Mouse (Mus musculus): ENCODE data around the gene Samd1. TPM values are rescaled to one million over a fixed set of nuclear protein-coding genes. Genes with fewer than 3 reads are reported as not detected.
A peak's percentile ranks its signal among the peaks of the same experiment; 100 is the strongest.

Samd1 gene
- polyA plus RNA-seq, 1 experiment from 2014 or later, result 10.3 TPM

- no peak overlapping the region for H3K4me2 ChIP-seq (replicated peaks)
- H3K27me3 ChIP-seq, result peaks cover 37% of the 10 kb centered on the region
- no peak for ATAC-seq (ENCODE audit: insufficient number of reproducible peaks, low FRiP score, low TSS enrichment, low read depth)
Observed at GRCm38 (mm10) chr8:84015833-84016232, 18.4 kb downstream of the Samd1 start.

DNA sequence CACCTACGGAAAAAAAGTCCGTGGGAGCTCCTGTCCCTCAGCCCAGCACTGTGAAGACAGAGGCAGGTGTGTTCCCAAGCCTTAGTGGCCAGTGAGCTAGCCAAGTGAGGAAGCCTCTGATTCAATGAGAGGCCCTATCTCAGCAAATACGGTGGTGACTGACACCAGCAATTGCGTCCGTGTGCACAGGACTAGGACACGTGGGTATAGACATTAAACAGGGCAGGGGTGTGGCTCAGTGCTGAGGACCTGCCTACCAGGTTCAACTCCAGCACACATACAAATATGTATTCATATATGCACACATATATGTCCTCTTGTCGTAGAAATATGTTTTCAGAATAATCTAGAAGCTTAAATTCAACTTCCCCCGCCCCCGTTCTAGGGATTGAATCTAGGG, 22.3 kb downstream of the Samd1 start:
- no peak for ATAC-seq (ENCODE audit: insufficient number of reproducible peaks, low FRiP score, low TSS enrichment, low read depth)
- 77% methylated on average over 9 of the region's 9 CpGs for WGBS

More at GRCm38 (mm10) chr8:84015833-84016232, 18.4 kb downstream of the Samd1 start:
- 92% methylated on average over 5 of the region's 5 CpGs for WGBS
- Histone ChIP-seq H3K27ac (replicated peaks) (no peak overlapping the region), H3K4me1 (peaks cover 20% of the 10 kb centered on the region), H3K9me3 (replicated peaks) (no peaks in the 10 kb centered on the region), H3K36me3 (no peaks in the 10 kb centered on the region), H3K9ac (no peak overlapping the region), H3K4me3 (replicated peaks) (no peak overlapping the region)

GRCm38 (mm10) chr8:84021096-84021495, 23.6 kb downstream of the Samd1 start, which contains the start of gene Palm3:
Palm3 (plus strand) TSS chr8:84021471.
- H3K27ac ChIP-seq (replicated peaks), result no peak within 1 kb of the TSS
- H3K9ac ChIP-seq, result no peak within 1 kb of the TSS
- H3K4me2 ChIP-seq (replicated peaks), result peak within 1 kb of the TSS; percentile 32
- no peaks in the 10 kb centered on the region for H3K9me3 ChIP-seq (replicated peaks)
- no peak within 1 kb of the TSS for H3K4me3 ChIP-seq (replicated peaks)
- peaks cover 12% of the 10 kb centered on the region; the same call in 1 of the 2 replicates for H3K4me1 ChIP-seq
- peak; percentile 63; the same call in 1 of the 2 replicates for ATAC-seq (ENCODE audit: insufficient number of reproducible peaks, low FRiP score, low TSS enrichment, low read depth)
- WGBS, result 13% methylated on average over 17 of the region's 18 CpGs
- H3K27me3 ChIP-seq, result peaks cover 17% of the 10 kb centered on the region; the same call in 1 of the 2 replicates
- H3K36me3 ChIP-seq, result no peaks in the 10 kb centered on the region

More for the DNA sequence above, 22.3 kb downstream of the Samd1 start:
- H3K27me3 ChIP-seq, result peaks cover 15% of the 10 kb centered on the region; the same call in 1 of the 2 replicates
- no peak overlapping the region for H3K4me2 ChIP-seq (replicated peaks)
- H3K9ac ChIP-seq, result no peak overlapping the region
- H3K36me3 ChIP-seq, result no peaks in the 10 kb centered on the region
- H3K4me3 ChIP-seq (replicated peaks), result no peak overlapping the region
- no peaks in the 10 kb centered on the region for H3K9me3 ChIP-seq (replicated peaks)
- H3K27ac ChIP-seq (replicated peaks), result no peak overlapping the region
- H3K4me1 ChIP-seq, result peaks cover 7% of the 10 kb centered on the region; the same call in 1 of the 2 replicates

GRCm38 (mm10) chr8:84021569-84021968, 24.1 kb downstream of the Samd1 start:
- Histone ChIP-seq H3K4me1 (peaks cover 17% of the 10 kb centered on the region; the same call in 1 of the 2 replicates), H3K9ac (no peak overlapping the region), H3K9me3 (replicated peaks) (no peaks in the 10 kb centered on the region), H3K4me2 (replicated peaks) (peak overlapping the region; percentile 32), H3K27ac (replicated peaks) (no peak overlapping the region), H3K36me3 (no peaks in the 10 kb centered on the region), H3K4me3 (replicated peaks) (no peak overlapping the region), H3K27me3 (peaks cover 18% of the 10 kb centered on the region; the same call in 1 of the 2 replicates)
- WGBS, result 43% methylated on average over 12 of the region's 12 CpGs
- ATAC-seq (ENCODE audit: insufficient number of reproducible peaks, low FRiP score, low TSS enrichment, low read depth), result no peak

DNA sequence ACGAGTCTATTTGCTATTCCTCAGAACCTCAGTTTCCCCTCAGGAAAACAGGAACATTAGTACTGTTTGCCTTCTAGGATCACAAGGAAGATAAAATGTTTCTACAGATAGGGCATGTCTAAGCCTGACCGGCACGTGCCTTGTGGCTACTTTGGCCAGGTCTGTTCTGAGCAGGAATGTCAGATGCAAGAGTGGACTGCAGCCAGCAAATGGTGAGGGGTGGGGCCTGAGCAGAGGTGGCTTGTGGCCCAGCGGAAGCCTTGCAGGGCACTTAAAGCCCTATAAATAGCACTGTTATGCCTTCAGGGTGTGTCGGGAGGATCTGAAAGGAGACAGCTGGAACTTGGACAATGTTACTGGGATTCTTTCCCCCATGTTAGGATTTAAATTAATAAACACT, 25.6 kb downstream of the Samd1 start:
- H3K4me2 ChIP-seq (replicated peaks), result no peak overlapping the region
- H3K27ac ChIP-seq (replicated peaks), result no peak overlapping the region
- 19% methylated on average over 5 of the region's 5 CpGs for WGBS
- no peaks in the 10 kb centered on the region for H3K36me3 ChIP-seq
- no peak overlapping the region for H3K4me3 ChIP-seq (replicated peaks)
- H3K4me1 ChIP-seq, result peaks cover 23% of the 10 kb centered on the region
- peaks cover 27% of the 10 kb centered on the region; the same call in 1 of the 2 replicates for H3K27me3 ChIP-seq
- ATAC-seq (ENCODE audit: insufficient number of reproducible peaks, low FRiP score, low TSS enrichment, low read depth), result no peak
- H3K9ac ChIP-seq, result no peak overlapping the region
- H3K9me3 ChIP-seq (replicated peaks), result no peaks in the 10 kb centered on the region

DNA sequence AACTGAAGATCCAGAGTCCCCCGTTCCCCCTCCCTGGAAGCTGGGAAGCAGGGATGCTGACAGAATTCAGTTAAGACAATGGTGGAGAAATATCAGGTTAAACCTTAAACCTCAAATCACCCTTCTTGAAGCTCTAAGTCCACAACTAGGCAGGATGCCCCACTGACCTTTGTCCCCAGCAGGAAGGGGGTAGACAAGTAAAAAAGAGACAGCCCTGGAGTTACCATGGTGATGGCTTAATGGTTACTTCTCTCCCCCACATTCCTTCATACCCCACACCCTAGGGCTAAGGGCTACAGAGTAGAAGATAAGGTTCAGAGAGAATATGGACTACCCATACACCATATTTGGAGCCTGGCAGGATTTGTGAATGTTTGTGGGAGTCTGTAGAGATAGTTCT, 26.2 kb downstream of the Samd1 start:
- Histone ChIP-seq H3K4me1 (peaks cover 23% of the 10 kb centered on the region), H3K4me3 (replicated peaks) (no peak overlapping the region), H3K4me2 (replicated peaks) (no peak overlapping the region), H3K9me3 (replicated peaks) (no peaks in the 10 kb centered on the region), H3K9ac (no peak overlapping the region), H3K36me3 (no peaks in the 10 kb centered on the region), H3K27me3 (peaks cover 27% of the 10 kb centered on the region; the same call in 1 of the 2 replicates), H3K27ac (replicated peaks) (no peak overlapping the region)
- WGBS, result 51% methylated on average over 1 of the region's 1 CpGs
- ATAC-seq (ENCODE audit: insufficient number of reproducible peaks, low FRiP score, low TSS enrichment, low read depth), result no peak

DNA sequence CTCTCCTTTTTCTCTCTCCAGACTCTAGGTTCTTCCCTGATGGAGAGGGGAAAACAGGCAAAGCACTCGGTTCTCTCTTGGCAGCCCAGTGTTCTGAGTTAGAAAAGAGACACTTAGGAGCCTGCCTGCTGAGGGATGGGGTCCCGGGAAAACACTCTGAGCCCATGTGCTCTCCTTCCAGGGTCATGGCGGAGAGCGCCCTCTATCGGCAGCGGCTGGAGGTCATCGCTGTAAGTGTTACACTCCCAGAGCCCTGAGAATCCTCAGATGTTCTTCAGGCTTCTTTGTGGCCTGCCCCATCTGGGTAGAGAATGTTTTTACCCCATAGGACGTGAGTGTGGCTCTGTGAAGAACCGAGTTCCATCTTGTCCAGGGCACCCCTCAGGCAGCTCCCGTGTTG, 26.7 kb downstream of the Samd1 start:
- WGBS, result 17% methylated on average over 10 of the region's 10 CpGs

DNA sequence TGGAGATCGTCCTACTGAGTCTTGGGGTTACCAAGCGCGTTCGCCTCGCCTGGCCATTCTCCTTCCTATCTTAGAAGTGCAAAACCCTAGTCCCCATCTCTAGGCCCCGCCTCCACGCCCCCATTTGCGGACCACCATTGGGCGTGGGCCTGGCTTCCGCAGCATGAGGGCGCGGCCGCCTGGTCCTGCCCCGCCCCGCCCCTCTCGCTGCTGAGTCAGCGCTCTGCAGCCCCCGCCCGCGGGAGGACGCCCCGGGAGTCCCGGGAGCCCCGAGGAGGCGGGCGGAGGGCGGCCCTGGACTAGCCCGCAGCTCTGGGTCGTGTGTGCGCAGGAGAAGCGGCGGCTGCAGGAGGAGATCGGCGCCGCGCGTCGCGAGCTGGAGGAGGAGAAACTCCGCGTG, 28.4 kb downstream of the Samd1 start:
- Histone ChIP-seq H3K27me3 (peaks cover 22% of the 10 kb centered on the region; the same call in 1 of the 2 replicates), H3K9ac (peak overlapping the region; percentile 35), H3K4me3 (replicated peaks) (peak overlapping the region; percentile 49), H3K27ac (replicated peaks) (no peak overlapping the region), H3K9me3 (replicated peaks) (no peaks in the 10 kb centered on the region), H3K4me2 (replicated peaks) (peak overlapping the region; percentile 85), H3K36me3 (no peaks in the 10 kb centered on the region), H3K4me1 (peaks cover 23% of the 10 kb centered on the region)
- peak; percentile 71 for ATAC-seq (ENCODE audit: insufficient number of reproducible peaks, low FRiP score, low TSS enrichment, low read depth)
- under 1% methylated on average over 41 of the region's 41 CpGs for WGBS

More for the DNA sequence above, 26.7 kb downstream of the Samd1 start:
- no peak overlapping the region for H3K4me3 ChIP-seq (replicated peaks)
- no peak overlapping the region for H3K4me2 ChIP-seq (replicated peaks)
- no peaks in the 10 kb centered on the region for H3K9me3 ChIP-seq (replicated peaks)
- ATAC-seq (ENCODE audit: insufficient number of reproducible peaks, low FRiP score, low TSS enrichment, low read depth), result no peak
- H3K27ac ChIP-seq (replicated peaks), result no peak overlapping the region
- peaks cover 27% of the 10 kb centered on the region; the same call in 1 of the 2 replicates for H3K27me3 ChIP-seq
- no peak overlapping the region for H3K9ac ChIP-seq
- peaks cover 23% of the 10 kb centered on the region for H3K4me1 ChIP-seq
- H3K36me3 ChIP-seq, result no peaks in the 10 kb centered on the region

DNA sequence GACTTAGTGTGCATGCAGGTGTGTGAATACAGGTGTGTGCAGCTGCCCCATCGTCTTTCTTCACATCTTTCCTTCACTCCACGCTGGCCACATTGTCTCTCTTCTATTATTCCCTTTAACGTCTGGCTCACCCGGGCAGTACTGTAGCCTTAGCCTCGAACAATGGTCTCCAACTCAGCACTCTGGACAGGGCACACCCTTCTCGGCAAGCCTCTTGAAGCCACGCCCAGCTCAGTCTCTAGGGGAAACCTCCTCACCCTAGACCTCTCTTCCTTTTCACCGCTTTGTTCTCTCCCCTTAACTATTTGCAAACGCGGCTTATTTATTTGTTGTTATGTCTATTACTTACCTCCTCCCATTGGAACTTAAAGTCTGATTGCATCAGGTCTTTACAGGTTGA, 30.0 kb downstream of the Samd1 start:
- H3K36me3 ChIP-seq, result no peaks in the 10 kb centered on the region
- no peak for ATAC-seq (ENCODE audit: insufficient number of reproducible peaks, low FRiP score, low TSS enrichment, low read depth)
- H3K4me3 ChIP-seq (replicated peaks), result no peak overlapping the region
- H3K9me3 ChIP-seq (replicated peaks), result no peaks in the 10 kb centered on the region
- peaks cover 13% of the 10 kb centered on the region; the same call in 1 of the 2 replicates for H3K27me3 ChIP-seq
- H3K27ac ChIP-seq (replicated peaks), result no peak overlapping the region
- no peak overlapping the region for H3K9ac ChIP-seq
- H3K4me2 ChIP-seq (replicated peaks), result no peak overlapping the region
- WGBS, result 14% methylated on average over 10 of the region's 10 CpGs
- peaks cover 16% of the 10 kb centered on the region for H3K4me1 ChIP-seq

- WGBS, result 87% methylated on average over 5 of the region's 5 CpGs
- Histone ChIP-seq H3K4me3 (replicated peaks) (no peak overlapping the region), H3K27ac (replicated peaks) (no peak overlapping the region), H3K4me2 (replicated peaks) (no peak overlapping the region), H3K27me3 (peaks cover 13% of the 10 kb centered on the region; the same call in 1 of the 2 replicates), H3K9ac (no peak overlapping the region), H3K4me1 (peaks cover 16% of the 10 kb centered on the region), H3K36me3 (no peaks in the 10 kb centered on the region), H3K9me3 (replicated peaks) (no peaks in the 10 kb centered on the region)
- no peak for ATAC-seq (ENCODE audit: insufficient number of reproducible peaks, low FRiP score, low TSS enrichment, low read depth)
Observed at GRCm38 (mm10) chr8:84029272-84029671, 31.8 kb downstream of the Samd1 start.

DNA sequence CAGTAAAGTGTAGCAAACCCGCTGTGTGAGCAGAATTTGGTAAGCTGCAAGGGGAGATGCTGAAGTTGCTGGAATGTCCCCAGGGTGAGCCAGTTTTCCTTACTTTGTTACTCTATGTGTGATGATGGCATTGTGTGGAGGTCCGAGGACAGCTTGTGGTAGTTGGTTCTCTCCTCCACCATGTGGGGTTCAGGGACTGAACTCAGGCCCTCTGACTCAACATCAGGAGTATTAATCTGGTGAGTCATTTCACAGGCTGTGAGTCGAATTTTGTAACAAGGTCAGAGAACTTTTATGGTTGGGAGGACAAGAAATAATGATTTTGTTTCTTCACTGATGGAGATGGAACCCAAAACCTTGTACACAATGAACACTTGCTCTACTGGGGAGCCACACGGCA, 35.3 kb downstream of the Samd1 start:
- no peak overlapping the region for H3K9ac ChIP-seq
- H3K27me3 ChIP-seq, result no peaks in the 10 kb centered on the region
- no peak overlapping the region for H3K4me2 ChIP-seq (replicated peaks)
- H3K4me1 ChIP-seq, result no peaks in the 10 kb centered on the region
- H3K4me3 ChIP-seq (replicated peaks), result no peak overlapping the region
- no peaks in the 10 kb centered on the region for H3K36me3 ChIP-seq
- 70% methylated on average over 4 of the region's 4 CpGs for WGBS
- no peak for ATAC-seq (ENCODE audit: insufficient number of reproducible peaks, low FRiP score, low TSS enrichment, low read depth)
- H3K9me3 ChIP-seq (replicated peaks), result no peaks in the 10 kb centered on the region
- H3K27ac ChIP-seq (replicated peaks), result no peak overlapping the region

GRCm38 (mm10) chr8:84038015-84038414, 40.5 kb downstream of the Samd1 start:
- Histone ChIP-seq H3K27ac (replicated peaks) (no peak overlapping the region), H3K4me3 (replicated peaks) (no peak overlapping the region), H3K27me3 (peaks cover 31% of the 10 kb centered on the region), H3K9me3 (replicated peaks) (no peaks in the 10 kb centered on the region), H3K4me1 (peaks cover 13% of the 10 kb centered on the region), H3K36me3 (no peaks in the 10 kb centered on the region), H3K4me2 (replicated peaks) (no peak overlapping the region), H3K9ac (no peak overlapping the region)
- no peak for ATAC-seq (ENCODE audit: insufficient number of reproducible peaks, low FRiP score, low TSS enrichment, low read depth)
- 75% methylated on average over 5 of the region's 5 CpGs for WGBS

Data from embryonic facial prominence, embryonic 15.5 days (tissue).